Mouse (Mus musculus) skeletal muscle tissue, adult 2 months (tissue): ENCODE measurements at regions not wholly inside any gene's neighbourhood (a gene's known extent, or its start where the extent isn't known, plus 50 kb on each side); places are given as distances from the start of the nearest gene placed in this dataset.

Experiments
- DNase-seq: peaks from one replicate; pipeline ENCODE4 v3.0.0-alpha.2; 2012; ENCODE audit warnings: low read depth, low spot score

DNA sequence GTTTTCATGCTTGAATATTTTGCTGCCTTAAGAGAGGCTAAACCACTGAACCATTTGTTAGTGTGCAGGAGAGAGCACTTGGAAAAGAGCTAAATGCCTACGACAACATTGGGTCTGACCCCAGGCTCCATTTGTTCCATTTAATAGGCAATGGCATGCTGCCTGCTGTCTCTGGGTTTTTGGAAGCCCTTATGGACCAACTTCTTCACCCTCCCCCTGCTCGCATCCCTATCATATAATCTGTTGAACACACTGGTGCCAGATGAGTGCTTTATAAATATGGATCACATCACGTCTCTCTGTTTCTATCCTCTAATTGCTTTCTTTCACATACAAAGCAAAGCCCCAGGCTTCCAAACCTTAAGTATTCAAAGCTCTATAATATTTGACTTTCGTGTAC, 179.1 kb upstream of the Lrrn1 start:
- no peak for DNase-seq

GRCm38 (mm10) chr6:107375274-107375673, 154.3 kb upstream of the Lrrn1 start:
- DNase-seq, result no peak

DNA sequence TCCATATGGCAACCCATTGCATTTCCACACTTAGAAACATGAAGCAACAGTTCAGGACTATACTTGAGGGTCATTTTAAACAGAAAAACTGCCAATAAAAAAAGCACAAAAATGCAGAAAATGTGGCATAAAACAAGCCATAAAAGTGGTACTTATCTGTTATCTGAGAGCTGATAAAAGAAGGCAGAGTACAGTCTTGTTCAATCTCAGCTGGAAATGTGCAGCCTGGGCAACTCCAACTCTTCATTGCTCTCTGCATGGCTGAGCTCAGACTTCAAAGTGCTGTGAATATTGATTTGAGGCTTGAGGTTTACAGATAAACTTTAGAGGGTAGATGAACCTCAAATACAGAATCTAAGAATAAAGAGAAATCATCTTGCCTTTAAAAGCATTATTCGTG, 151.1 kb upstream of the Lrrn1 start:
- no peak for DNase-seq

GRCm38 (mm10) chr6:107380621-107381020, 148.9 kb upstream of the Lrrn1 start:
- DNase-seq, result no peak

DNA sequence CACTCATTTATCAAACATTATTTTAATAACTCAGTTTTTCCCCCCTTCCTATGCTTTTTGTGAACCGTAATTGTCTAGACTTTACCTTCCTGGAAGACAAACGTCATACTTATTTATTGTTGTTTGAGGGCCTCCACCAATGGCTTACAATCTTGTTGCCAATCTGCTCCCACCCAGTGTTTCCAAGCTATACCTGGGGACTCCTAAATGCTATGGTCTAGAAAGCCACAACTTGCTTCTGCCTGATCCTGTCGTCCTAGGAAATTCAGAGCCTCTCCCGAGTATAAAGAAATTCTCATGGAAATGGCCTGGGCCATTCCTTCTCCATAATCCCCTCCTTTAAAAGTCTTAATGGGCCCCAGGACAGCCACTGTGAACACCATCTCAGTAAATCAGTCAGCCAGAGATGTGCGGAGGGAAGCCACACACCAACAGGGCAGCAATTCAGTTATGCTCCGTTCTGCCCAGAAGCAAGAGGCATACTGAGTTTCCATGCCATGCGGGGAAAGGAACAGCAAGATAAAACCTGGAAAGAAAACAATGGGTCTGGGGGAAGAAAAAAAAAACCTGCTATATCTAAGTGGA, 143.4 kb upstream of the Lrrn1 start:
- no peak for DNase-seq

DNA sequence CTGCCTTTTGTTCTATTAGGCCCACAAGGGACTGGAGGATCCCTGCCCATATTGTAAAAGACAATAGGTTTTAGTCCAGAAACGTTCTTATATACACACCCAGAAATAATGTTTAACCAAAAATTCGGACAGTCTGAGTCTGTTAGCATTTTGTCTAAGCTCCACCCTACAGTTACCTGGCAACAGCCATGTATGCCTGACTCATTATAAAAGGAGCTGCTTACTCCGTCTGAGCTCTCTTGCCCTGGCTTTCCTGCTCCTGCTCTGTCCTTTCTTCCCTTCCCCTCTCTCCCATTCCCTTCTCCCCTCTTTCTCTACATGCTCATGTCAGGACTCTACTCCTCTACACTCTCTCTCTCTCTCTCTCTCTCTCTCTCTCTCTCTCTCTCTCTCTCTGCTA, 139.7 kb upstream of the Lrrn1 start:
- DNase-seq, result no peak

DNA sequence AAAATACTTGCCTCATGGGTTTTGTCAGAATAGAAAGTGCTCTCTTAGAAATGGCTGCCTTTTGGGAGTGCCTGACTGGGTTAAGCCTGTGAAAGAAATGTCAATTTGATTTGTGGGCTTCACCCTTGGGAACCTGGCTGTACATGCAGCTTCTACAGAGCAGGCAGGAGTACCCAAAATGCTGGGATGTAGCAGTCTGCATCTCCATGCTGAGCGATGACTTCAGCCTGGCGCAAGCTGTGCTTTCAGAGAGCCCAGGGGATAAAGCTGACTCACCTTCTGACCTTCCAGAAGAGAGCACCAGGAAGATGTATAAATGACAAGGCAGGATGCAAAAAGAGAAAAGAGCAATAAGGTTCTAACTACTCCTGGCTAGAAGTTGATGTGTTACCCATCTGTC, 135.0 kb upstream of the Lrrn1 start:
- DNase-seq, result no peak

- no peak for DNase-seq
Observed at GRCm38 (mm10) chr6:107415766-107416165, 113.8 kb upstream of the Lrrn1 start.

- no peak for DNase-seq
Observed at GRCm38 (mm10) chr6:107422091-107422490, 107.5 kb upstream of the Lrrn1 start.

DNA sequence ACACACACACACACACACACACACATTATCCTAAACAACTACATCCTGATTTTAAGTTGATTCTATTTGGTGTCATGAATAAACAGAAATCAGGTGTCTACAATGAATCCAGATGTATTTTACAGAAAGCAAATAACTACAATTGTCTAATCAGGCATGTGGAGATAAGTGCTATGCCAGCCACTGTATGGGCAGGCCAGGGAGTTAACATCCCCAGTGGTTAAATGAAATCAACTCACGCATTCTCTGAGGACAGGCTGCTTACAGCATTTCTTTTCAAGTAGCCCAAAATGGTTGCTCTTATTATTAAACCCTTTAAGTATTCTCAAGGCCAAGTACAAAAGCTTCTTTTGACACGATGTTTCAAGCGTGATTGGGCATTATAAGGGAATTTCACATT, 103.0 kb upstream of the Lrrn1 start:
- no peak for DNase-seq

DNA sequence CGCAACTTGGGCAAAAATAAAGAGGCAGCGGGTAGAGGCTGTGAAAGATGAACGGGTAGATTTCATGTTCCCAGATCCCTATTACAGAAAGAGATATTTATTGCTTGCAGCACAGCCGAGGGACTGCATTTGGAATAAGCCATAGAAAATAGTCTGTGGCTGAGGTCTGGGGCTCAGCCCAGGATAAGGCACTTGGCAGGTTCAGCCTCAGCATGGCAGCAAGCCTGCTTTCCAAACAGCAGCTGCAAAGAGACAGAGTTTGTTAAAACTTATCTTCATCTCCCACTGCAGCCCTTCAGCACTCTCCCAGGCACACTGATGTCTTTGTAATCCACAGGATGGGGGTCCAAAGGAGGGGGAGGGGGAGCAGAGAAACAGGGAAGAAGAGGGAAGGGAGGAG, 98.5 kb upstream of the Lrrn1 start:
- peak; percentile 11 for DNase-seq

- DNase-seq, result no peak
Observed at GRCm38 (mm10) chr6:107442058-107442457, 87.5 kb upstream of the Lrrn1 start.

DNA sequence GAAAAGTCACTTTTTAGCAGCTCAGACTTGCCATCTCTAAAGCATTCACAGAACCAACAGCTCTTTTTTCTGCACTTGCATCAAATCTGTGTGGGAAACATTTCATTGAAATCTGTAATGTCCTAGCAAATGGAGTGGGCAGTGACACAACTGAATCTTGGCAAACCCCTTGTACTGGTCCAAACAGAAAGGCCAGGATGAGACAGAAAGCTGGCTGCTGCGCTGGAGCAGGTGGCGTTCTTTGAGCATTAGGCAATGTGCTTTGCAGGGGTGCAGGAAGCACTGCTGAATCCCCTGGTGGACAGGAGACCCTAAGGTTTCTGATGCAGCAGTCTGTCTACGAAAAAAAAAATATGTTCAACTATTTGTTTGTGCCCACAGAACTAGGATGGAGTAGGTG, 85.2 kb upstream of the Lrrn1 start:
- no peak for DNase-seq

DNA sequence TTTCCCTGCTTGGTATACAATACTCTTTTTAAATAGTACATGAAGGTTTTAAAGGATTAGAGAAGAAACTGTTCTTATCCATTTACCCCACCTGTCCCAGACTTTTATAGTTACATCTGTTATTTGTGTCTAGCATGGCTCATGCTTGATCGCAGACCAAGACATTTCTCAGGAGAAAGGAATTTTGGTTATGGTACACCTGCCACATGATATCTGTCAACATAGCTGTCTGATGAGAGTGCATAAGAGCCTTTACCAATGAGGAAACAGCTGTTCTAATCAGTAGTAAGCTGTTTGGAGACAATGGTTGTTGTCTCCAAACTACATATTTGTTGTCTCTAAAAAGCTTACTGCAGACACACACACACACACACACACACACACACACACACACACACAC, 70.3 kb upstream of the Lrrn1 start:
- peak; percentile 13 for DNase-seq

DNA sequence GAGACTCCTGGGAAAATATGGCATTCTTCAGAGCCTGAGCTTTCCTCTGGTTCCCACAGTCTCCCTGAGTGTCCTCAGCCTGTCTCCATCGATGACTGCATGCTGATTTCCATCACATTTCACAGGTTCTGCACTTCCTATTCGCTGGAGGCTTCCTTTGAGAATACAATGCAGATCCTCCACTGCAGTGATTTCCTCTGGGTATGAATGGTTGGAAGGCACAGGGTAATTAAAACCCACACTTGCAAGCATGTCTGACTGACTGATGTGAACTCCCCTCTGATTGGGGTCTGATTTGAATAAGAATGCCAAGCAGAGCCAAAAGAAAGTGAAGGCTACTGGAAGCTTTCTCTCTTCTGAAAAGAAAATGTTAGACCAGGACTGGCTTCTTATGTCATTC, 67.1 kb upstream of the Lrrn1 start:
- no peak for DNase-seq

- no peak for DNase-seq
Observed at GRCm38 (mm10) chr6:107473395-107473794, 56.2 kb upstream of the Lrrn1 start.

GRCm38 (mm10) chr6:107474125-107474524, 55.4 kb upstream of the Lrrn1 start:
- no peak for DNase-seq
